Mouse (Mus musculus) liver, embryonic 11.5 days (tissue): ENCODE data around the gene Dach1. TPM values are rescaled to one million over a fixed set of nuclear protein-coding genes. Genes with fewer than 3 reads are reported as not detected.

ENCODE experiments used
- ATAC-seq: fragments of 200-750 bp; cut with Nextera tagmentation; replicated peaks from 2 replicates; pipeline ENCODE4 v1.8.0; 2017; ENCODE audit warnings: moderate number of reproducible peaks, mild to moderate bottlenecking, moderate TSS enrichment, moderate library complexity; ENCODE audit not compliant: low FRiP score
- DNase-seq: peaks from one replicate; pipeline ENCODE4 v3.0.0-alpha.2; 2017; ENCODE audit warnings: low spot score
- H3K27ac ChIP-seq: fragments of 300-500 bp; sonication (generic); 2 replicates; pipeline ENCODE4 v1.5.1; 2014; ENCODE audit warnings: mild to moderate bottlenecking, low read depth, low read length, control low read depth
- H3K27me3 ChIP-seq: fragments of 300-500 bp; sonication (generic); replicated peaks from 2 replicates; pipeline ENCODE4 v1.6.1; 2014; ENCODE audit warnings: low read length, mixed read lengths; ENCODE audit not compliant: control insufficient read depth, insufficient read depth
- H3K36me3 ChIP-seq: fragments of 300-500 bp; sonication (generic); 2 replicates; pipeline ENCODE4 v1.6.1; 2014; ENCODE audit warnings: mild to moderate bottlenecking, low read length, moderate library complexity, mixed read lengths; ENCODE audit not compliant: control insufficient read depth, insufficient read depth
- H3K4me1 ChIP-seq: fragments of 300-500 bp; sonication (generic); replicated peaks from 2 replicates; pipeline ENCODE4 v1.6.1; 2014; ENCODE audit warnings: low read length, mixed read lengths; ENCODE audit not compliant: control insufficient read depth, insufficient read depth
- H3K4me2 ChIP-seq: fragments of 300-500 bp; sonication (generic); 2 replicates; pipeline ENCODE4 v1.6.1; 2014; ENCODE audit warnings: mild to moderate bottlenecking, control low read depth, moderate library complexity
- H3K4me3 ChIP-seq: fragments of 300-500 bp; sonication (generic); 2 replicates; pipeline ENCODE4 v1.5.1; 2014; ENCODE audit warnings: low read depth, low read length, control low read depth
- H3K9ac ChIP-seq: fragments of 300-500 bp; sonication (generic); 2 replicates; pipeline ENCODE4 v1.6.1; 2014; ENCODE audit warnings: low read depth, low read length, control low read depth
- H3K9me3 ChIP-seq: fragments of 300-500 bp; sonication (generic); 2 replicates; pipeline ENCODE4 v1.6.1; 2016; ENCODE audit warnings: low read length, inconsistent platforms, mixed read lengths; ENCODE audit not compliant: control insufficient read depth
- WGBS: fragments of 180-500 bp; shearing (Covaris S2); extraction: QIAGEN DNeasy Blood & Tissue Kit; methylation state at CpG from one replicate; pipeline ENCODE4 v1.1.7; 2014; 5-methylcytosine and 5-hydroxymethylcytosine counted together
- polyA plus RNA-seq: library from polyadenylated mRNA; unstranded; fragments of >200 nt; fragmentation: Nextera tagmentation; extraction: Ambion mirVana; gene quantifications from 2 replicates; pipeline ENCODE4 v1.2.1, GENCODE M21; 2014

Gene Dach1
- polyA plus RNA-seq, 1 experiment from 2014 or later = 0.70 TPM

GRCm38 (mm10) chr14:98167186-98168038 is 2.2 kb downstream of the Dach1 start:
- 2% methylated on average over 33 of the region's 33 CpGs for WGBS
- peak overlapping the region; percentile 52 for H3K4me3 ChIP-seq
- no peaks in the 10 kb centered on the region for H3K9me3 ChIP-seq
- peaks cover 36% of the 10 kb centered on the region for H3K27me3 ChIP-seq
- ATAC-seq (peak; percentile 50), DNase-seq (peak; percentile 60)
- H3K9ac ChIP-seq = 0 out of 2 replicates have a peak overlapping the region, but pooled peaks have one; percentile 37
- no peak overlapping the region for H3K27ac ChIP-seq
- no peaks in the 10 kb centered on the region for H3K4me1 ChIP-seq
- no peaks in the 10 kb centered on the region for H3K36me3 ChIP-seq
- H3K4me2 ChIP-seq = peak overlapping the region; percentile 88

GRCm38 (mm10) chr14:98166318-98166976 is 3.1 kb downstream of the Dach1 start:
- ATAC-seq (no peak), DNase-seq (no peak)
- H3K4me3 ChIP-seq = no peak overlapping the region
- H3K36me3 ChIP-seq = no peaks in the 10 kb centered on the region
- H3K9me3 ChIP-seq = no peaks in the 10 kb centered on the region
- peaks cover 31% of the 10 kb centered on the region for H3K27me3 ChIP-seq
- no peaks in the 10 kb centered on the region for H3K4me1 ChIP-seq
- WGBS = 70% methylated on average over 10 of the region's 10 CpGs
- H3K9ac ChIP-seq = no peak overlapping the region
- H3K4me2 ChIP-seq = no peak overlapping the region
- no peak overlapping the region for H3K27ac ChIP-seq

- Histone ChIP-seq H3K9me3 (no peaks in the 10 kb centered on the region), H3K4me1 (no peaks in the 10 kb centered on the region), H3K4me2 (no peak overlapping the region), H3K36me3 (no peaks in the 10 kb centered on the region), H3K4me3 (no peak overlapping the region), H3K9ac (no peak overlapping the region), H3K27ac (no peak overlapping the region), H3K27me3 (no peaks in the 10 kb centered on the region)
- no peak for ATAC-seq
- no peak for DNase-seq
- 57% methylated on average over 7 of the region's 7 CpGs for WGBS
Observed at GRCm38 (mm10) chr14:98156753-98157152, 12.8 kb downstream of the Dach1 start.

GRCm38 (mm10) chr14:98155725-98156392 is 13.7 kb downstream of the Dach1 start:
- DNase-seq (no peak), ATAC-seq (no peak)
- H3K4me3 ChIP-seq = no peak overlapping the region
- no peaks in the 10 kb centered on the region for H3K4me1 ChIP-seq
- no peak overlapping the region for H3K4me2 ChIP-seq
- no peaks in the 10 kb centered on the region for H3K9me3 ChIP-seq
- WGBS = 85% methylated on average over 7 of the region's 7 CpGs
- no peaks in the 10 kb centered on the region for H3K27me3 ChIP-seq
- no peaks in the 10 kb centered on the region for H3K36me3 ChIP-seq
- no peak overlapping the region for H3K9ac ChIP-seq
- H3K27ac ChIP-seq = no peak overlapping the region

GRCm38 (mm10) chr14:98154832-98155422 is 14.6 kb downstream of the Dach1 start:
- no peak overlapping the region for H3K27ac ChIP-seq
- ATAC-seq (no peak), DNase-seq (no peak)
- H3K4me2 ChIP-seq = no peak overlapping the region
- no peak overlapping the region for H3K9ac ChIP-seq
- 60% methylated on average over 7 of the region's 7 CpGs for WGBS
- H3K36me3 ChIP-seq = no peaks in the 10 kb centered on the region
- H3K27me3 ChIP-seq = no peaks in the 10 kb centered on the region
- H3K4me1 ChIP-seq = no peaks in the 10 kb centered on the region
- H3K9me3 ChIP-seq = no peaks in the 10 kb centered on the region
- H3K4me3 ChIP-seq = no peak overlapping the region

GRCm38 (mm10) chr14:98141758-98142157 is 27.8 kb downstream of the Dach1 start:
- ATAC-seq (no peak), DNase-seq (no peak)
- Histone ChIP-seq H3K4me1 (no peaks in the 10 kb centered on the region), H3K36me3 (no peaks in the 10 kb centered on the region), H3K9me3 (no peaks in the 10 kb centered on the region), H3K4me3 (no peak overlapping the region), H3K9ac (no peak overlapping the region), H3K27ac (no peak overlapping the region), H3K27me3 (no peaks in the 10 kb centered on the region), H3K4me2 (no peak overlapping the region)
- WGBS = 80% methylated on average over 2 of the region's 2 CpGs

GRCm38 (mm10) chr14:98138873-98139665 is 30.5 kb downstream of the Dach1 start:
- no peak overlapping the region for H3K9ac ChIP-seq
- H3K4me1 ChIP-seq = no peaks in the 10 kb centered on the region
- H3K9me3 ChIP-seq = no peaks in the 10 kb centered on the region
- no peak overlapping the region for H3K4me3 ChIP-seq
- H3K27ac ChIP-seq = no peak overlapping the region
- no peaks in the 10 kb centered on the region for H3K36me3 ChIP-seq
- DNase-seq (no peak), ATAC-seq (no peak)
- no peaks in the 10 kb centered on the region for H3K27me3 ChIP-seq
- 58% methylated on average over 3 of the region's 3 CpGs for WGBS
- H3K4me2 ChIP-seq = no peak overlapping the region

GRCm38 (mm10) chr14:98134546-98134945 is 35.0 kb downstream of the Dach1 start:
- ATAC-seq (no peak), DNase-seq (no peak)
- WGBS = 57% methylated on average over 4 of the region's 4 CpGs
- no peak overlapping the region for H3K4me2 ChIP-seq
- H3K4me1 ChIP-seq = no peaks in the 10 kb centered on the region
- H3K4me3 ChIP-seq = no peak overlapping the region
- no peak overlapping the region for H3K27ac ChIP-seq
- no peak overlapping the region for H3K9ac ChIP-seq
- no peaks in the 10 kb centered on the region for H3K36me3 ChIP-seq
- H3K27me3 ChIP-seq = no peaks in the 10 kb centered on the region
- H3K9me3 ChIP-seq = no peaks in the 10 kb centered on the region
